Mouse (Mus musculus) macrophage (primary cell): ENCODE measurements around the gene Dync1i2. TPM values are rescaled to one million over a fixed set of nuclear protein-coding genes. Genes with fewer than 3 reads are reported as not detected.

ENCODE experiments used
- H3K27ac ChIP-seq: fragments of 350-480 bp; formaldehyde crosslinking; 2 replicates; pipeline ENCODE4 v1.9.0; 2021
- H3K36me3 ChIP-seq: fragments of 350-480 bp; formaldehyde crosslinking; 2 replicates; pipeline ENCODE4 v1.9.0; 2021; ENCODE audit errors: inconsistent target
- H3K4me3 ChIP-seq: fragments of 350-480 bp; formaldehyde crosslinking; 2 replicates; pipeline ENCODE4 v1.9.0; 2021; ENCODE audit errors: inconsistent target
- H3K79me2 ChIP-seq: fragments of 350-480 bp; formaldehyde crosslinking; 2 replicates; pipeline ENCODE4 v1.9.0; 2021; ENCODE audit errors: inconsistent target
- WGBS: methylation state at CpG from one replicate; pipeline ENCODE4 v1.1.7; 2026; ENCODE audit warnings: inconsistent platforms; ENCODE audit not compliant: missing documents; 5-methylcytosine and 5-hydroxymethylcytosine counted together
- polyA plus RNA-seq: library from polyadenylated mRNA; stranded (reverse); fragments of 250-400 nt; gene quantifications from 3 replicates; pipeline ENCODE4 v1.2.4, GENCODE M21; 2018; ENCODE audit warnings: inconsistent platforms

Dync1i2 gene
- polyA plus RNA-seq, 1 experiment from 2014 or later: 235 TPM

DNA sequence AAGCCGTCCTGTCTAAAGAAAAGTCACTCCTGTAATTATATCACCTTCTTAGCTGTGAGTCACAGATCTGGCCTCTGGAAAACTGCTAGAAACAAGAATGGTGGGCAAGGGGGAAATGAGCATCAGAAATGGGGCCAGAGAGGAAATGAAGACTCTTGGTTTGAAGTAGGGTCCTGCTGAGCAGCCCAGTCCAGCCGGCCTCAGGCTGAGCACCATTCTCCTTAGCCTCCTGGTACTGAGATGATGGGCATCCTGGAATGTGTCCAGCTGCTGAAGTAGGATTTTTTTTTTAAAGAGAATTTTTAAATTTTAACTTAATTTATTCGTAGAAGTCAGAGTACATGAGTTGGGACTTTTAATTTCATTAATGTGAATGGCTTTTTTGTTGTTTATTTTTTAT lies 93.3 kb downstream of the Dync1i2 start:
- Histone ChIP-seq H3K27ac (no peak overlapping the region), H3K4me3 (no peak overlapping the region), H3K79me2 (no peaks in the 10 kb centered on the region), H3K36me3 (peaks cover 9% of the 10 kb centered on the region; the same call in 1 of the 2 replicates)
- 76% methylated on average over 3 of the region's 3 CpGs for WGBS

DNA sequence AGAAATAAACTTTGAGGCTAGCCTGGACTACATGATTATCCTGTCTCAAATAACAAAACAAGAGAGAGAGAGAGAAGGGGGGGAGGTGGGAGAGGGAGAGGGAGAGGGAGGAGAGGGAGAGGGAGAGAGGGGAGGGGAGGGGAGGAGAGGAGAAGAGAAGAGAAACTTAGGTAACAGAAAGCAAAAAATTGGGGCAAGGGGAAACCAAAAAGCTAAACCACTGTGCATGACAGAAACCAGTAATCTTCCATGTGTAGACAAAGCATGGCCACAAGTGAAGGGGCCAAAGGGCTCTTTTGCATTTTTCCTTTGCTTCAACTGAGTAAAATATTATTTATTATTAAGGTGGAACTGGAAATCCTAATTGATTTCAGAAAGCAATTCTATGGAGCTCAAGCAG lies 94.9 kb downstream of the Dync1i2 start:
- Histone ChIP-seq H3K79me2 (no peaks in the 10 kb centered on the region), H3K27ac (no peak overlapping the region), H3K36me3 (peaks cover 24% of the 10 kb centered on the region; the same call in 1 of the 2 replicates), H3K4me3 (no peak overlapping the region)

DNA sequence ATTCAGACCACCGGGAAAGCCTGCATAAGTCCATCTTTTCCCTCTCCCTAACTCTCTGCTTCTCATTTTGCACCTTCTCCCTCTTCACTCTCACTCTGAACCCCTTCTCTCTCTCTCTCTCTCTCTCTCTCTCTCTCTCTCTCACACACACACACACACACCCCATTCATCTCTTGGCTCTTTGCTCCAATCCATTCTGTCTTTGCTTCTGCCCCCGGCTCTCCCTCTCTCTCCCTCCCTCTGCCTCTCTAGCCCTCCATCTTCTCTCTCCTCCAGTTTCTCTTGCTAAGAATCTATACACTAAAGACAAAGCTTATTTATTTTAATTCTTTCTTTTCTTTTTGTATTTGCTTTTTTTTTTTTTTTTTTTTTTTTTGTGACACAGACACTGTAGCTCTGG lies 98.2 kb downstream of the Dync1i2 start:
- Histone ChIP-seq H3K36me3 (peaks cover 52% of the 10 kb centered on the region; the same call in 1 of the 2 replicates), H3K79me2 (no peaks in the 10 kb centered on the region), H3K27ac (no peak overlapping the region), H3K4me3 (no peak overlapping the region)
- WGBS: 89% methylated on average over 1 of the region's 2 CpGs

DNA sequence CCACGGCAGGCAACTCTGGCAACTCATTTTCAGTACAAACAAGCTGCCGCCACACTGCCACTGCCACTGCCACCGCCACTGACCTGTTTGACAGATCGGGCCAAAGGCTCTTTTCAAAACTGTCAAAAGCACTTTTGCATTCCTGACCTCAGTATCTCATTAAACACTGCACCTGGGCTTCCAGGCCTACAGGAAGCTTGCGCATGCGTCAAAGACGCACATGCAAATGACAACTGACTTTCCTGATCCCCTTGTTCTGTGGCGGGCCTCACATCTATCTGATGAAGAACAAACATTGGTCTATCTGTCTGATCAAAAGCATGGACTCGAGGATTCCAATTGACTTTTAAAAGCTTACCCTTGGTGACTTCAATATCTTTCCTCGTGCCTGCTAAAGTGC lies 100.6 kb downstream of the Dync1i2 start:
- Histone ChIP-seq H3K36me3 (peaks cover 48% of the 10 kb centered on the region; the same call in 1 of the 2 replicates), H3K4me3 (no peak overlapping the region), H3K79me2 (no peaks in the 10 kb centered on the region), H3K27ac (no peak overlapping the region)
- 97% methylated on average over 10 of the region's 10 CpGs for WGBS

Other genes starting within 250 kb of the Dync1i2 start
- gene Dcaf17, start 156.4 kb upstream of the Dync1i2 start, polyA plus RNA-seq: 7.1 to 9.2 TPM (median 8.6 TPM) in 3 replicates
- 8.9 to 12.9 TPM (median 9.9 TPM) in 3 replicates for gene Mettl8, start 156.1 kb upstream of the Dync1i2 start, polyA plus RNA-seq
- 0.06 TPM in 1 of 3 replicates, not detected in the others for gene Cybrd1, start 93.8 kb upstream of the Dync1i2 start, polyA plus RNA-seq
- gene Slc25a12, start 156.0 kb downstream of the Dync1i2 start, polyA plus RNA-seq: 20.9 to 38.7 TPM (median 26.8 TPM) in 3 replicates
- gene Hat1, start 177.3 kb downstream of the Dync1i2 start, polyA plus RNA-seq: 34.4 to 91.9 TPM (median 56.0 TPM) in 3 replicates
- 13.7 to 18.7 TPM (median 15.3 TPM) in 3 replicates for gene Metap1d, start 241.6 kb downstream of the Dync1i2 start, polyA plus RNA-seq